Mouse (Mus musculus): ENCODE data around the gene Leap2.

GRCm38 (mm10) chr11:53461727-53462126, 38.8 kb upstream of the Leap2 start:
- TF ChIP-seq FLI1 (IDR thresholded peaks at IDR 0.05; ENCODE audit: low read length) = no peak
- TF ChIP-seq GATA1 (IDR thresholded peaks at IDR 0.05; ENCODE audit: borderline replicate concordance, low read length) = no peak
